Mouse (Mus musculus) hindbrain, embryonic 12.5 days (tissue): ENCODE measurements around the gene Taar2. TPM values are rescaled to one million over a fixed set of nuclear protein-coding genes. Genes with fewer than 3 reads are reported as not detected.
A peak's percentile ranks its signal among the peaks of the same experiment; 100 is the strongest.

ENCODE experiments used
- ATAC-seq: fragments of 200-750 bp; cut with Nextera tagmentation; 2 replicates; pipeline ENCODE4 v1.8.0; 2017; ENCODE audit warnings: moderate TSS enrichment; ENCODE audit not compliant: low FRiP score
- H3K27ac ChIP-seq: fragments of 300-500 bp; sonication (generic); 2 replicates; pipeline ENCODE4 v1.5.1; 2016; ENCODE audit warnings: mild to moderate bottlenecking
- H3K27me3 ChIP-seq: fragments of 300-500 bp; sonication (generic); 2 replicates; pipeline ENCODE4 v1.6.1; 2016; ENCODE audit warnings: mild to moderate bottlenecking
- H3K36me3 ChIP-seq: fragments of 300-500 bp; sonication (generic); 2 replicates; pipeline ENCODE4 v1.6.1; 2016; ENCODE audit warnings: mild to moderate bottlenecking
- H3K4me1 ChIP-seq: fragments of 300-500 bp; sonication (generic); 2 replicates; pipeline ENCODE4 v1.6.1; 2016
- H3K4me2 ChIP-seq: fragments of 300-500 bp; sonication (generic); replicated peaks from 2 replicates; pipeline ENCODE4 v1.6.1; 2016; ENCODE audit warnings: mild to moderate bottlenecking
- H3K4me3 ChIP-seq: fragments of 300-500 bp; sonication (generic); 2 replicates; pipeline ENCODE4 v1.5.1; 2016; ENCODE audit warnings: mild to moderate bottlenecking
- H3K9ac ChIP-seq: fragments of 300-500 bp; sonication (generic); 2 replicates; pipeline ENCODE4 v1.6.1; 2016; ENCODE audit warnings: mild to moderate bottlenecking, moderate library complexity
- H3K9me3 ChIP-seq: fragments of 300-500 bp; sonication (generic); replicated peaks from 2 replicates; pipeline ENCODE4 v1.6.1; 2016; ENCODE audit warnings: mild to moderate bottlenecking
- WGBS: fragments of 180-500 bp; shearing (Covaris S2); methylation state at CpG from one replicate; pipeline ENCODE4 v1.1.7; 2016; 5-methylcytosine and 5-hydroxymethylcytosine counted together
- polyA plus RNA-seq: library from polyadenylated mRNA; unstranded; fragments of >200 nt; fragmentation: Nextera tagmentation; extraction: Ambion mirVana; gene quantifications from 2 replicates; pipeline ENCODE4 v1.2.1, GENCODE M21; 2016

The Taar2 gene
- polyA plus RNA-seq = not detected in 2 replicates

DNA sequence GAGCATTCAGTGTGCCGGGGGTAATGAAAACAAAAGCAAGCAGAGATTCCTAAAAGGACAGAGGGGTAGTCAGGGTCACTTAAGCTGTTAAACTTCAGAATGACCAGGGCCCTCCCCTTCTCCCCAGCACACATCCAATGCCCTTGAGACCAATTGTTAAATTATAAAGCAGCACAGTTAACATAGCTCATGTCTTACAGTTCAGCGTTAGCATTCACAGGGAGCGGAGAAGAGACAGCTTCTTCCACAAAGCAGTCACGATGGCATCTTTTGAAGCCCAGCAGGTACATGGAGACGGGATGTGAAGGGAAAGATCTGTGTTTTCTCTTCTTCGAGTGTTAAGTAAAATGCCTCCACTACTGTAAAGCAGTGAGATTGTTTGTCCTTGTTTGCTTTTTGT is at the start of gene Taar2:
TSS of gene Taar2 (plus strand) at position 261 of the 400 bp plus-strand sequence.
- H3K4me2 ChIP-seq = no peak within 1 kb of the TSS
- no peak for ATAC-seq
- no peaks in the 10 kb centered on the region for H3K9me3 ChIP-seq
- no peak within 1 kb of the TSS for H3K27ac ChIP-seq
- H3K9ac ChIP-seq = no peak within 1 kb of the TSS
- no peak within 1 kb of the TSS for H3K4me3 ChIP-seq
- WGBS = 45% methylated on average over 6 of the region's 6 CpGs
- no peaks in the 10 kb centered on the region for H3K36me3 ChIP-seq
- no peaks in the 10 kb centered on the region for H3K27me3 ChIP-seq
- H3K4me1 ChIP-seq = no peaks in the 10 kb centered on the region

DNA sequence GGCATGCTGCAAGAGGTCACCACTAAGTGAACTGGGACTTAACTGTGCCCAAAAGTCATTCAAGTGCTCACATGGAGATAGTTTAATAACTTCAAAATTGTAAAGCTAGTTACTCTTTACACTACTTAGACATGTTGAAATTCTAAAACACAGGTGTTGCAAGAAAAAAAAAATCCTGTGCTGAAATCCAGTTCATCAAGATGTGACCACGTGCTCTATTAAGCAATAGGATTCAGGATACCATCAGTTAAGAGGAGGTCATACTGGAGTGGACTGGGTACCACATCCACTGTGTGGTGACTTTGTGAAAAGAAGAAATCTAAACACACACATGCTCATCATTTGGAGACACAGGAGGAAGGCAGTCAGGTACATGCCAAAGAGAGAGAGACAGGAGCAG is 45.4 kb upstream of the Taar2 start:
- Histone ChIP-seq H3K36me3 (no peaks in the 10 kb centered on the region), H3K4me1 (no peaks in the 10 kb centered on the region), H3K4me2 (no peak overlapping the region), H3K9ac (no peak overlapping the region), H3K4me3 (no peak overlapping the region), H3K9me3 (no peaks in the 10 kb centered on the region), H3K27me3 (no peaks in the 10 kb centered on the region), H3K27ac (no peak overlapping the region)
- WGBS = 87% methylated on average over 1 of the region's 1 CpGs
- no peak for ATAC-seq

DNA sequence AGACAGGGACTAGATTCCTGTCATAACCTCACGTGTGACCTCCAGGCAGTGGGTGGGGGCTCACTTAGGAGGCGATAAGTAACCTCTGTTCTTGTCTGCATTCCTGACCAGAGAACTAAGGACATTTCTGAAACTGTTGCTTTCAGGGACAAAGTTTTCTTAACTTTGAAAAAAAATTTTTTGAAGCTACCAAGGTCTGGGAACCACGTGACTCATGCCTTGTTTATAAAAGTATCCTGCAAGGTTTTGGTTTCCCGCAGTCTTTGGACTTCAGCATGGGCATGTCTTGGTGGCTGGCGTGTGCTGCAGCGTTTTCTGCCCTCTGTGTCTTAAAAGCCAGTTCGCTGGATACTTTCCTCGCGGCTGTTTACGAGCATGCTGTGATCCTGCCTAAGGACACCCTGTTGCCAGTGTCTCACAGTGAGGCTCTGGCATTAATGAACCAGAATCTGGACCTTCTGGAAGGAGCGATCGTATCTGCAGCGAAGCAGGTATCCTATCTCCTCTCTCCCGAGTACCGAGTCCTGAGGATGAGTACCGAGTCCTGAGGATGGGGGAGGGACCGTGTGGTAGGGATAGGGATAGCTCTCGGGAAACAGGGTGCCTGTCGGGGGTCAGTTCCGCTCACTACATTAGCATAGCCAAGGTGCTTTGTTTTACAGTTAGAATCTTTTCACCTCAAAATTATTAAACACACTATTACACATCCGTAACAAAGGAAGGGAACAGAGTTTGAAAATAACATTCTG is 43.6 kb upstream of the Taar2 start, which contains the start of gene Vnn1:
TSS of gene Vnn1 (plus strand) at position 88 of the 749 bp plus-strand sequence.
- no peaks in the 10 kb centered on the region for H3K36me3 ChIP-seq
- ATAC-seq = no peak
- H3K4me1 ChIP-seq = no peaks in the 10 kb centered on the region
- 38% methylated on average over 21 of the region's 21 CpGs for WGBS
- 0 out of 2 replicates have a peak within 1 kb of the TSS, but pooled peaks have one; percentile 5 for H3K4me3 ChIP-seq
- H3K27me3 ChIP-seq = no peaks in the 10 kb centered on the region
- H3K9ac ChIP-seq = no peak within 1 kb of the TSS
- no peaks in the 10 kb centered on the region for H3K9me3 ChIP-seq
- peak within 1 kb of the TSS; percentile 39 for H3K4me2 ChIP-seq
- H3K27ac ChIP-seq = no peak within 1 kb of the TSS

DNA sequence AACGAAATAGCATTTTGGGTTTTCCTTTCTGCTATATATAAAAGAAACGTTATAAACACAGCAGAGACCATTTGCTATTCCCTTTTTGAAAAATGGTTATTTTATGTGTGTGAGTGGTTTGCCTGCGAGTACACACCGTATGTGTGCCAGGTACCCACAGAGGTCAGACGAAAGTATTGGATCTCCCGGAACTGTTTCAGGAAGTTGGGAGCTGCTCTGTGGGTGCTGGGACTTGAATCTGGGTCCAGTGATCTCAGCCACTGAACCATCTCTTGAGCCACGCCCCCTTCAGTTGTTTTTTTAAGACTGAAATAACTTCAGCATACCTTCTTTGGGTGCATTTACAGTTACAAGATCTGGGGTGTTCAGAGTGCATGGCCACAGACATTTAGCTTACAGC is 43.0 kb upstream of the Taar2 start:
- no peaks in the 10 kb centered on the region for H3K9me3 ChIP-seq
- no peak overlapping the region for H3K4me2 ChIP-seq
- H3K36me3 ChIP-seq = no peaks in the 10 kb centered on the region
- H3K27me3 ChIP-seq = no peaks in the 10 kb centered on the region
- no peak overlapping the region for H3K4me3 ChIP-seq
- no peaks in the 10 kb centered on the region for H3K4me1 ChIP-seq
- 81% methylated on average over 7 of the region's 7 CpGs for WGBS
- H3K27ac ChIP-seq = no peak overlapping the region
- H3K9ac ChIP-seq = no peak overlapping the region
- no peak for ATAC-seq

DNA sequence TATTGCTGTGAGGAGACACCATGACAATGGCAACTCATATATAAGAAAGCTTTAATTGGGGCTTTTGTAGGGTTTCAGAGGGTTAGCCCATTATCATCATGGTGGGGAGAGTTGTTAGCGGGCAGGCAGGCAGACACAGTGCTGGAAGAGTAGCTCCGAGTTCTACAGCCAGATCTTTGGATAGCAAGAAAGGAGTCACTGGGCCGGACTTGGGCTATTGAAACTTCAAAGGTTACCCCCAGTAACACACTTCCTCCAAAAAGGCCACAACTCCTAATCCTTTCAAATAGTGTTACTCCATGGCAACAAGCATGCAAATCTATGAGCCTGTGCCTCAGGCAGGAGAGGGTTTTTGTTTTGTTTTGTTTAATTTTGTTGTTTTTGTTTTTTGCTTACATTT is 37.3 kb upstream of the Taar2 start:
- no peak overlapping the region for H3K4me2 ChIP-seq
- no peak overlapping the region for H3K9ac ChIP-seq
- no peaks in the 10 kb centered on the region for H3K4me1 ChIP-seq
- no peaks in the 10 kb centered on the region for H3K27me3 ChIP-seq
- WGBS = 46% methylated on average over 3 of the region's 3 CpGs
- no peak for ATAC-seq
- no peak overlapping the region for H3K4me3 ChIP-seq
- H3K9me3 ChIP-seq = no peaks in the 10 kb centered on the region
- no peak overlapping the region for H3K27ac ChIP-seq
- no peaks in the 10 kb centered on the region for H3K36me3 ChIP-seq

DNA sequence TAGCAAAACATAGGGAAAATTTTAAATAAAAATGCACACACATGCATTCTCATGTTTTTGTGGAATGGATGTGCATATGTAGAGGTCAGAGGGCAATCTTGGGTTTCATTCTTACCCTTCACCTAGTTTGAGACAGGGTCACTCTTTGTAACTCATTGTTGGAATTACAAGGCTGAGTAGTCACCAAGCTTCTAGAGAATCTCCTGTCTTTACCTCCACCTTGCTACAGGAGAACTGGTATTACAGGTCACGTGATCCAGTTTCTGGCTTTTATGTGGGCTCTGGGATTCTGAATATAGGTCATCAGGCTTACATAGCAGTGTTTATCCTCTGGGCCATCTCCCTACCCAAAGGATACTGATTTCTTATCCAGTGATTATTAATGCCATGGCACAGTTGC is 32.7 kb upstream of the Taar2 start:
- Histone ChIP-seq H3K27me3 (no peaks in the 10 kb centered on the region), H3K36me3 (no peaks in the 10 kb centered on the region), H3K4me3 (no peak overlapping the region), H3K4me2 (no peak overlapping the region), H3K4me1 (no peaks in the 10 kb centered on the region), H3K9ac (no peak overlapping the region), H3K9me3 (no peaks in the 10 kb centered on the region), H3K27ac (no peak overlapping the region)
- WGBS = 97% methylated on average over 1 of the region's 1 CpGs
- no peak for ATAC-seq

DNA sequence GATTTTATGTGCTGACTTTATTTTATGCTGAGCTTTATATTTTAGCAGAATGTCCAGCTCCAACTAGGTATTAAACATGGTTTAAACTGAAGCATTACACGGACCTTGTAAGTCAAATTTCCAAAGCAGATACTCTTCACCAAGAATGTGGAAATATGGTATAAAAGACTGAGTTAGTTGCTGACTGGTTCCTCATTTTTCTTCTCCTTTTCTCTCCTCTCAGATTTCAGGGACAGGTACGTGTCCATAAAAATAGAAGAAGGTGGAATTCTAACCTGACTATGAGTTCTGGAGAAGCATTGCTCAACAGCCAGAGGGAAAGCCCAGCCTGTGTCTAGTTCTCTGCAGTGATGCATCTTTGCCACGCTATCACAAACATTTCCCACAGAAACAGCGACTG is 18.3 kb upstream of the Taar2 start, which contains the start of gene Taar1:
TSS of gene Taar1 (plus strand) at position 301 of the 400 bp plus-strand sequence.
- H3K4me1 ChIP-seq = no peaks in the 10 kb centered on the region
- no peak within 1 kb of the TSS for H3K4me2 ChIP-seq
- WGBS = 92% methylated on average over 4 of the region's 4 CpGs
- H3K36me3 ChIP-seq = no peaks in the 10 kb centered on the region
- no peaks in the 10 kb centered on the region for H3K27me3 ChIP-seq
- H3K9ac ChIP-seq = no peak within 1 kb of the TSS
- H3K9me3 ChIP-seq = no peaks in the 10 kb centered on the region
- ATAC-seq = no peak
- no peak within 1 kb of the TSS for H3K4me3 ChIP-seq
- no peak within 1 kb of the TSS for H3K27ac ChIP-seq

DNA sequence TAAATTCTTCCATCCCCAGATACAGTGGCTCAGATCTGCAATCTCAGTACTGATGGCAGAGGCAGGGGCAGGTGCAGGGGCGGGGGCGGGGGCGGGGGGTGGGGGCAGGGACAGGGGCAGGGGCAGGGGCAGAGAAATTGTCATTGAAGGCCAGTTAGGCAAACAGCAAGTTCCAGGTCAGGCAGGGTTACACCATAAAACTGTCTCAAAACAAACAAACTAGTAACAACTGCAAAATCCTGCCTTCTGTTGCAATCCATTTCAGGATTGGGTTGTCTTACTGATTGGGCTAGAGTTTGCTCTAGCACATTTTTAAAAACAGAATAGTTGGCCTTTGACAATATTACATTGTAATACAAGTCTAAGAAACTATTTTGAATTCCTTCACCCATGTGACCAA is 15.9 kb upstream of the Taar2 start:
- Histone ChIP-seq H3K4me2 (no peak overlapping the region), H3K27ac (no peak overlapping the region), H3K27me3 (no peaks in the 10 kb centered on the region), H3K4me3 (no peak overlapping the region), H3K4me1 (no peaks in the 10 kb centered on the region), H3K9ac (no peak overlapping the region), H3K36me3 (no peaks in the 10 kb centered on the region), H3K9me3 (no peaks in the 10 kb centered on the region)
- ATAC-seq = no peak
- 73% methylated on average over 3 of the region's 3 CpGs for WGBS

DNA sequence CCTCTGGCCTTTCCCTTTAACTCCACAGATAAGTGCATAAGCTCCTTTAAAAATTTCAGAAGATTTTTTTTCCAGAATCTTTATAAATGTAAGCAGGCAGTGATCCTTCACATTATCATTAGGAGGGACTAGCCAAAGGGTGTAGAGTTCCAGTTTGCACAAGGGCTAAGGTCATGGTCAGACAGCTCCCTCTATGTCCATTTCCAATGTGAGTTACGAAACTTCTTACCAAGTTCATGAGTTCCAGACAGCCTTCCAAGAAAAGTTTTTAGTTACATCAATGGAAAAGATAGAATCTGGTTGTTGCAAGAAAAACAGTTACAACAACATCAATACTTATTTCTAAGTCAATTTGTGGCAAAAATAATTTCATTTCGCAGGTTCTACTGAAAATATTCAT is 14.4 kb upstream of the Taar2 start:
- no peak overlapping the region for H3K9ac ChIP-seq
- H3K36me3 ChIP-seq = no peaks in the 10 kb centered on the region
- no peaks in the 10 kb centered on the region for H3K9me3 ChIP-seq
- H3K27ac ChIP-seq = no peak overlapping the region
- no peaks in the 10 kb centered on the region for H3K4me1 ChIP-seq
- WGBS = 85% methylated on average over 2 of the region's 2 CpGs
- no peaks in the 10 kb centered on the region for H3K27me3 ChIP-seq
- H3K4me3 ChIP-seq = no peak overlapping the region
- no peak overlapping the region for H3K4me2 ChIP-seq
- ATAC-seq = no peak

DNA sequence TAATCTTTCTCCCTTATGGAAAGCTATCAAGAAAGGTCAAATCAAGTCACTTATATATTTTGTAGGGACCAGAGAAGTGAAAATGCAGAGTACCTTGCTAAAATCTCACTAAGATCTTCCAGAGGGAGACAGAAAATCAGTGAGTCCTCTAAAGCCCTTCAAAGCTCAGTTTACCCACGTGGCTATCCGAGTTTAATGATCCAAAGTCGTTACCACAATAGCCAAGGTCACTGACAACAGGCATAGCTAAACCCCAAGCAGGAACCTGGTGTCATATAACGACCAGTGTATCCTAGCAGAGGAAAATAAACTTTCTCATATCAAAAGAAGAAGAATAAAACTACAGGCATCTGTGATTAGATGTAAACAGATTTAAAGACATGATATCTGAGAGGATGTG is 759 bp upstream of the Taar2 start:
- no peak overlapping the region for H3K4me2 ChIP-seq
- H3K4me3 ChIP-seq = no peak overlapping the region
- no peak overlapping the region for H3K27ac ChIP-seq
- no peak overlapping the region for H3K9ac ChIP-seq
- no peaks in the 10 kb centered on the region for H3K36me3 ChIP-seq
- no peaks in the 10 kb centered on the region for H3K9me3 ChIP-seq
- WGBS = 56% methylated on average over 4 of the region's 4 CpGs
- no peak for ATAC-seq
- no peaks in the 10 kb centered on the region for H3K4me1 ChIP-seq
- no peaks in the 10 kb centered on the region for H3K27me3 ChIP-seq

DNA sequence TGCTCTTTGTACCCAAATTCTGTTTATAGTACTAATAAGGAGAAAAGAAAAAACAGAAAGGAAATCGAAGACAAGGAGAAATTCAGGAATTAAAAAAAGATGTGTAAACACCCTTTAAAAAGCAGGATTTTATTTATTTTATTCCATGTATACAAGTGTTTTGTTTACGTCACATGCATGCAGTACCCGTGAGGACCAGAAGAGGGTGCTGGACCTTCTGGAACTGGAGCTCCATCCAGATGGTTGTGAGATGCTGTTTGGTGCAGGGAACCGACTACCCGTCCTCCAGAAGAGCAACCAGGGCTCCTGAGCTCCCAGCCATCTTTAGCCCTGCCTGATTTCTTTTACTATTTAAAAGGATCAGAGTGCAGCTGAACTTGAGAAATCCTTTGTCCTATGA is 4.1 kb downstream of the Taar2 start:
- Histone ChIP-seq H3K9ac (no peak overlapping the region), H3K4me2 (no peak overlapping the region), H3K4me3 (no peak overlapping the region), H3K27ac (no peak overlapping the region), H3K36me3 (no peaks in the 10 kb centered on the region), H3K4me1 (no peaks in the 10 kb centered on the region), H3K9me3 (no peaks in the 10 kb centered on the region), H3K27me3 (no peaks in the 10 kb centered on the region)
- 74% methylated on average over 5 of the region's 5 CpGs for WGBS
- no peak for ATAC-seq

DNA sequence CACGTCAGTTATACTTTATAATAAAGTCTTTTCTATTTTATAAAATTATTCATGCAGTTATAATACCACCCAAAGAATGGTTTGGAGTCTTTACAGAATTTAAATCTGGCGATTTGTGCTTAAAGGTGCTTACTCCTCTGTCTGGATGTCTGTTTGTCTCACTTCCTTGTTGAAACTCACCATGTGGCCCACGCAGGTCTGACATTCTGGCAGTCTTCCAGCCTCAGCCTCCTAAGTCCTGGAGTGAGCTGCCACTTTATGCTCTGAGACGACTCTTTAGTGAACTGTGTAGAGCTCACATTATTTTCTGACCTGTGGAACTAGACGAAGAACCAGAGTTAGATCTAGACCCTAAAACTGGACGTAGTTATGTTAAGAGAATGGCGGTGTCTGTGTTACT is 9.7 kb downstream of the Taar2 start:
- H3K4me1 ChIP-seq = no peaks in the 10 kb centered on the region
- 80% methylated on average over 7 of the region's 7 CpGs for WGBS
- no peaks in the 10 kb centered on the region for H3K27me3 ChIP-seq
- no peak overlapping the region for H3K4me2 ChIP-seq
- H3K4me3 ChIP-seq = no peak overlapping the region
- no peaks in the 10 kb centered on the region for H3K36me3 ChIP-seq
- H3K9ac ChIP-seq = no peak overlapping the region
- no peaks in the 10 kb centered on the region for H3K9me3 ChIP-seq
- no peak for ATAC-seq
- H3K27ac ChIP-seq = no peak overlapping the region

DNA sequence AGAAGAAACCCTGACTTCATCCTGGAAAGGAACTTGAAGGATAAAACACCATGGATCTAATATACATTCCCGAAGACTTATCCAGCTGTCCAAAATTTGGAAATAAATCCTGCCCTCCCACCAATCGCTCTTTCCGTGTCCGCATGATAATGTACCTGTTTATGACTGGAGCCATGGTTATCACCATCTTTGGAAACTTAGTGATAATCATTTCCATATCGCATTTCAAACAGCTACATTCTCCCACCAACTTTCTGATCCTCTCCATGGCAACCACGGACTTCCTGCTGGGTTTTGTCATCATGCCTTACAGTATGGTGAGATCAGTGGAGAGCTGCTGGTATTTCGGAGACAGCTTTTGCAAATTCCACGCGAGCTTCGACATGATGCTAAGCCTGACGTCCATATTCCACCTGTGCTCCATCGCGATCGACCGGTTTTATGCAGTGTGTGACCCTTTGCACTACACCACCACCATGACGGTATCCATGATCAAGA is 11.2 kb downstream of the Taar2 start, which contains the start of gene Taar3:
TSS of gene Taar3 (plus strand) at position 51 of the 498 bp plus-strand sequence.
- no peaks in the 10 kb centered on the region for H3K27me3 ChIP-seq
- H3K4me2 ChIP-seq = no peak within 1 kb of the TSS
- H3K9ac ChIP-seq = no peak within 1 kb of the TSS
- ATAC-seq = no peak
- H3K4me3 ChIP-seq = no peak within 1 kb of the TSS
- no peaks in the 10 kb centered on the region for H3K36me3 ChIP-seq
- 87% methylated on average over 16 of the region's 16 CpGs for WGBS
- H3K4me1 ChIP-seq = no peaks in the 10 kb centered on the region
- no peak within 1 kb of the TSS for H3K27ac ChIP-seq
- no peaks in the 10 kb centered on the region for H3K9me3 ChIP-seq
